Mouse (Mus musculus): ENCODE results near the gene Rad51b.

DNA sequence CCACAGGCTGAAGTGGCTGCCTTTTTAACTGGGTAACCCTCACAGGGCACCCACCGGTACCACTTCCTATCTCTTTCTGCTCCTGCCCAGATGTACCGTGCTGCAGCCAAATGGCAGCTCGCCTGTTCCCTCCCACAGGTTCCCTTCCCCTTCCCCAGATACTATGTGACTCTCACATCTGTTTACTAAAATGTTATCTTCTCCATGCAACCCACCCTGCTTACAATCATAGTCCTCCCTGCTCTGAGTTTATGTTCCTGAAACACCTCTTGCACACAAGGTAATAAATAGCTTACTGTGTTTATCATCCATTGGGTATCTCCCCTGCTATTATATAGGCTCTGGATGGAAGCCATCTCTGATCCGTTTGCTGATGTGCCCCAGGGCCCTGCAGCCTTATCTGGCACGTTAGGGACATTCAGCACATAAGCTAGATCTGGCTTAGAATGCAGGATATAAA, 530.2 kb downstream of the Rad51b start:
- no peak for TF ChIP-seq POLR2A (IDR thresholded peaks at IDR 0.05; ENCODE audit: insufficient read depth, low read length)
- TF ChIP-seq CTCF (IDR thresholded peaks at IDR 0.05; ENCODE audit: low read depth, low read length): no peak
